Mouse (Mus musculus) intestine, embryonic 14.5 days (tissue): ENCODE data around the gene Bex4. TPM values are rescaled to one million over a fixed set of nuclear protein-coding genes. Genes with fewer than 3 reads are reported as not detected.
"Not testable (repeated sequence)": the region's sequence is repeated elsewhere in the genome, so short reads cannot be mapped to it uniquely, and the experiment has no call there.

Experiments used
- ATAC-seq: fragments of 200-750 bp; cut with Nextera tagmentation; replicated peaks from 2 replicates; pipeline ENCODE4 v1.8.0; 2017; ENCODE audit warnings: low read depth, moderate number of reproducible peaks, moderate TSS enrichment, moderate library complexity; ENCODE audit not compliant: low FRiP score, low TSS enrichment
- DNase-seq: peaks from one replicate; pipeline ENCODE4 v3.0.0-alpha.2; 2018; ENCODE audit warnings: low spot score
- H3K27ac ChIP-seq: fragments of 300-500 bp; sonication (generic); 2 replicates; pipeline ENCODE4 v1.5.1; 2014; ENCODE audit warnings: low read depth, mild to moderate bottlenecking, control low read depth
- H3K27me3 ChIP-seq: fragments of 300-500 bp; sonication (generic); replicated peaks from 2 replicates; pipeline ENCODE4 v1.6.1; 2014; ENCODE audit warnings: low read length, control low read depth; ENCODE audit not compliant: control insufficient read depth, insufficient read depth
- H3K36me3 ChIP-seq: fragments of 300-500 bp; sonication (generic); 2 replicates; pipeline ENCODE4 v1.6.1; 2014; ENCODE audit warnings: low read length, control low read depth; ENCODE audit not compliant: control insufficient read depth, insufficient read depth
- H3K4me1 ChIP-seq: fragments of 300-500 bp; sonication (generic); replicated peaks from 2 replicates; pipeline ENCODE4 v1.6.1; 2014; ENCODE audit warnings: low read length, control low read depth, mixed read lengths; ENCODE audit not compliant: control insufficient read depth, insufficient read depth
- H3K4me2 ChIP-seq: fragments of 300-500 bp; sonication (generic); 2 replicates; pipeline ENCODE4 v1.6.1; 2014; ENCODE audit warnings: low read length
- H3K4me3 ChIP-seq: fragments of 300-500 bp; sonication (generic); 2 replicates; pipeline ENCODE4 v1.5.1; 2014; ENCODE audit warnings: low read depth, low read length, control low read depth, mixed read lengths
- H3K9ac ChIP-seq: fragments of 300-500 bp; sonication (generic); 2 replicates; pipeline ENCODE4 v1.6.1; 2014; ENCODE audit warnings: mild to moderate bottlenecking, low read length
- H3K9me3 ChIP-seq: fragments of 300-500 bp; sonication (generic); 2 replicates; pipeline ENCODE4 v1.6.1; 2016; ENCODE audit warnings: low read length, control low read depth; ENCODE audit not compliant: control insufficient read depth
- WGBS: fragments of 180-500 bp; shearing (Covaris S2); extraction: QIAGEN DNeasy Blood & Tissue Kit; methylation state at CpG from one replicate; pipeline ENCODE4 v1.1.7; 2014; 5-methylcytosine and 5-hydroxymethylcytosine counted together
- polyA plus RNA-seq: library from polyadenylated mRNA; unstranded; fragments of >200 nt; fragmentation: Nextera tagmentation; extraction: Ambion mirVana; gene quantifications from 2 replicates; pipeline ENCODE4 v1.2.1, GENCODE M21; 2014

Gene Bex4
- polyA plus RNA-seq, 1 experiment from 2014 or later: 192 TPM

DNA sequence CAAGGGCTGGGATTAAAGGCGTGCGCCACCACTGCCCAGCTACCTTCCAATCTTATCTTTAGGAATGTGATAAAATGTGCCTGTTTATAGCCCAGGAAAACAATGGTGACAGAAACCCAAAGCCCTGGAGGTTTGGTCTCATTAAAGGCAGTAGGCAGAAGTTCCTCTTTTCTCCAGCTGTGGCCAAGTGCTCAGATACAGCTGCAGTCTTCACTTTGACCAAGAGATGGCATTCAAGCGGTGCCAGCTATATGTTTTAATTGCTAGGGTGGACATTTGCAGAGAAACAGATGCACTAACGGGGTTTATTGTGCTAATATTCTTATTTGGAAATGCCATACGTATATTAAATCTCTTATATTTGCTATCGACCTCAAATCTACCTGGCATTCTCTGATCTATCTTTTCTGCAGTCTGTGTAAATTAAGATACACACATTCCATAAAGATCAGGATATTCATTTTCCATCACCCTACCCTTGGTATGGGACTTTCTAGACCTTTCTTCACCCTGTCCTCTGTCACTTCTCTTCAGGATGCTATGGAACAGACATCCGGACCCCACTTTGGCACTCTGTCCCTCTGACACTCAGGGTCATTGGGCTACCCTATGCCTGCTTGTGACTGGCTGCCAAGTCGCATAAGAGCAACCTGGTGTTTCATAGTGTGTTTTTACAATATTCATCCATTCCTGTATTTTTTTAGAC lies 11.6 kb upstream of the Bex4 start:
- WGBS: 61% methylated on average over 8 of the region's 8 CpGs
- Histone ChIP-seq H3K36me3 (no peaks in the 10 kb centered on the region), H3K27me3 (no peaks in the 10 kb centered on the region), H3K4me2 (no peak overlapping the region), H3K4me3 (no peak overlapping the region), H3K4me1 (no peaks in the 10 kb centered on the region), H3K9ac (no peak overlapping the region), H3K27ac (no peak overlapping the region), H3K9me3 (no peaks in the 10 kb centered on the region)
- no peak for DNase-seq
- ATAC-seq: no peak

DNA sequence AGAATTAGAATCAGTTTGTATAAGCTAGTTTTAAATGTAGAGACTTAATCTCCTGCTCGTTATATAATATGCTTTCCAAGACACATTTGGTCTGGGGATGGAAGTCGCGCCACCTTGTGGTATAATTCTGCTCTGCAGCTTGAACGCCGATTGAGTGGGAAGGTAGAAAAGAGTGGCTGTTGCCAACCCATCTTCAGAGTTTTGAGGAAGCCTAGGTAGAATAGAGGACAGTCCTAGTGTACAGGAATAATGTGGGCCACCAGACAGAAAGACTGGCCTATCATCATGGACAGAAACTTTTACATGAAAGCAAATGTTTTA lies 11.1 kb upstream of the Bex4 start:
- no peaks in the 10 kb centered on the region for H3K4me1 ChIP-seq
- no peak overlapping the region for H3K27ac ChIP-seq
- no peak overlapping the region for H3K9ac ChIP-seq
- DNase-seq (peak; percentile 84), ATAC-seq (no peak)
- no peaks in the 10 kb centered on the region for H3K27me3 ChIP-seq
- no peaks in the 10 kb centered on the region for H3K9me3 ChIP-seq
- no peaks in the 10 kb centered on the region for H3K36me3 ChIP-seq
- WGBS: 14% methylated on average over 5 of the region's 5 CpGs
- no peak overlapping the region for H3K4me2 ChIP-seq
- H3K4me3 ChIP-seq: no peak overlapping the region

DNA sequence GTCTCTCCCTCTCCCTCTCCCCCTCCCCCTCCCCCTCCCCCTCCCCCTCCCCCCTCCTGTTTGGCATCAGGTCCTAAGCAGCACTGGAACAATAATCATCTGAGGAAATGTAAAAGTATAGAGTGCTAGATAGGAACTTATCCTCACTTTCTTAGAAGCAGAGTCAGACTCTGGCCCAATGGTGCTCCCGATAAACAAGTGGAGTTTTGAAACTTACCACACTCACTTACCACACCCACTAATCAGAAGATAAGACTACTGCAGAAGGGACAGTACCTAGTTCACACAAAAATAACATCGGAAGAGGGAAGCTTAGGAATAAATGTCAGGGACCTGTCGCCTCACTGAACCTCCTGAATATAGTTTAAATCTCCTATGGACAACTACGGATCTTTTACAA lies 3.2 kb upstream of the Bex4 start:
- Histone ChIP-seq H3K9me3 (no peaks in the 10 kb centered on the region), H3K27me3 (no peaks in the 10 kb centered on the region), H3K9ac (no peak overlapping the region), H3K27ac (no peak overlapping the region), H3K4me3 (no peak overlapping the region), H3K4me1 (no peaks in the 10 kb centered on the region), H3K36me3 (no peaks in the 10 kb centered on the region), H3K4me2 (no peak overlapping the region)
- no peak for ATAC-seq
- DNase-seq: no peak
- 79% methylated on average over 4 of the region's 4 CpGs for WGBS

DNA sequence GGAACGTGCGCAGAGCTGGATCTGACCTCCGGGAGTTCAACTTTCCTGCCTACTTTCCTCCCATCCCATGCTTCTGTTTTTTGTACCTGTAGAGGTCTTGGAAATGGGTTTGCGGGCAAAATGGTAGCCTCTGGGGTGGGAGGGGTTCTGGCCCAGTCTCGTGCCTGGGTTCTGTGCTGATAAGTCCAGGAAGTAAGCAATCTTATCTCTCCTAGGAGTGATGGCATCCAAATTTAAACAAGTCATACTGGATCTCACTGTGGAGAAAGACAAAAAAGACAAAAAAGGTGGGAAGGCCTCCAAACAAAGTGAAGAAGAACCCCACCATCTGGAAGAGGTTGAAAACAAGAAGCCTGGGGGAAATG lies 826 bp downstream of the Bex4 start:
- not testable (repeated sequence) for H3K27ac ChIP-seq, H3K9ac ChIP-seq, H3K4me1 ChIP-seq, DNase-seq, H3K36me3 ChIP-seq, H3K27me3 ChIP-seq, H3K9me3 ChIP-seq, ATAC-seq
- H3K4me2 ChIP-seq: peak overlapping the region; percentile 30
- WGBS: 14% methylated on average over 4 of the region's 5 CpGs
- H3K4me3 ChIP-seq: peak overlapping the region; percentile 24

DNA sequence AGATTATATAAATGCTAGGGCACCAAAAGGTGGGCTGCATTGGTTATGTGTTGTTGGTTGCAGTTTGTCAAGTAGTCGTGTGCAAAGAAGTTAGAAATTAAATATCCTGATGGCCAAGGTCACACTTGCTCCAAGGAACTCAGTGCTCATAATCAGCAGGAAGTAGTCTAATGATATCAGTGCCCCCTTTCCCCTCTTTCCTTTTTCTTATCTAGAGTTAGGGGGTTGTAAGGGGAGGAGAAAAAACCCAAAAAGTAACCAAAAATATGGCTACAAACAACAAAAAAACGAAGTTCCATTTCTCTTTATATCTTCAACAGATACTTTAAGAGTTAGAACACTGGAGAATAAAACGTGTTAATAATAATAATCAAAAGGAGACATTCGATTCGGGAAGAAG lies 2.6 kb downstream of the Bex4 start:
- Histone ChIP-seq H3K4me3 (no peak overlapping the region), H3K9me3 (no peaks in the 10 kb centered on the region), H3K4me1 (no peaks in the 10 kb centered on the region), H3K36me3 (no peaks in the 10 kb centered on the region), H3K27ac (no peak overlapping the region), H3K27me3 (no peaks in the 10 kb centered on the region), H3K4me2 (no peak overlapping the region), H3K9ac (no peak overlapping the region)
- WGBS: 83% methylated on average over 5 of the region's 5 CpGs
- ATAC-seq (no peak), DNase-seq (no peak)

DNA sequence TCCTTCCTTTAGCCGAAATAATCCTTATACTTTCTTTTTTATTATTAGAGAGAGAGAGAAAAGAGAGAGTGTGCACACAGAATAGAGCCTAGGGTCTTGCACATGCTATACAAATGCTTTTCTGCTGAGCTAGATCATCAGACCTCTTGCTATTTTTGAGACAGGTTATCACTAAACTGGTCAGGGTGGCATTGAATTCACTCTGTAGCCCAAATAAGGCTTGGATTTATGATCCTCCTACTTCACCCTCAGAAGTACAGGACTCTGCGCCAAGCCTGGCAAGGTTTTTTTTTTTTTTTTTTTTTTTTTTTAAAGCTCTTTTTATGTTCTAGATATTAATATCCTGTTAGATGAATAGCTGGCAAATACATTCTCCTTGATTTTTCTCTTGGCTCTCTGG lies 4.9 kb downstream of the Bex4 start:
- H3K36me3 ChIP-seq: no peaks in the 10 kb centered on the region
- 73% methylated on average over 2 of the region's 2 CpGs for WGBS

DNA sequence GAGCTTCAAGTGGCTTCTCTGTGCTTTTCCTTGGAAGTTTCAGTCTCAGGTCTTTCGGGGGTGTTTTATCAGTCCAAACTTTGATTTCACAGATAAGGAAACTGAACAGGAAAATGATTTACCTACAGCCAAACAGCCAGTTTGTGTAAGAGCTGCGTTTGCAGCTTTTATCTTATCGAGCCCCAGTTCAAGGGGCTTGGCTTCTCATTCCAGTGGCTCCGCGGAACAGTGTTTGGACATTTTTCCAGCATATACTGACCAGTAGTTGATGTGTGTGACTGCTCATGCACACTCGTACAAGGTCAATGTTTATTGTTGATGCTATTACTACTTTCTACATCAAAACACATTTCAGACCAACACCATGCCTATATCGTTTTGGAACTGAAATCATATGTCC lies 5.4 kb downstream of the Bex4 start:
- DNase-seq: no peak
- H3K9ac ChIP-seq: no peak overlapping the region
- no peak overlapping the region for H3K27ac ChIP-seq
- no peak for ATAC-seq
- H3K4me1 ChIP-seq: no peaks in the 10 kb centered on the region
- no peaks in the 10 kb centered on the region for H3K36me3 ChIP-seq
- 34% methylated on average over 7 of the region's 7 CpGs for WGBS
- H3K4me2 ChIP-seq: peak overlapping the region; percentile 11; the same call in 1 of the 2 replicates
- H3K27me3 ChIP-seq: no peaks in the 10 kb centered on the region
- H3K9me3 ChIP-seq: no peaks in the 10 kb centered on the region
- H3K4me3 ChIP-seq: no peak overlapping the region

More for the DNA sequence above, 4.9 kb downstream of the Bex4 start:
- ATAC-seq: no peak
- Histone ChIP-seq H3K4me2 (no peak overlapping the region), H3K4me3 (no peak overlapping the region), H3K4me1 (no peaks in the 10 kb centered on the region), H3K9ac (no peak overlapping the region), H3K27ac (no peak overlapping the region), H3K9me3 (no peaks in the 10 kb centered on the region), H3K27me3 (no peaks in the 10 kb centered on the region)
- no peak for DNase-seq

DNA sequence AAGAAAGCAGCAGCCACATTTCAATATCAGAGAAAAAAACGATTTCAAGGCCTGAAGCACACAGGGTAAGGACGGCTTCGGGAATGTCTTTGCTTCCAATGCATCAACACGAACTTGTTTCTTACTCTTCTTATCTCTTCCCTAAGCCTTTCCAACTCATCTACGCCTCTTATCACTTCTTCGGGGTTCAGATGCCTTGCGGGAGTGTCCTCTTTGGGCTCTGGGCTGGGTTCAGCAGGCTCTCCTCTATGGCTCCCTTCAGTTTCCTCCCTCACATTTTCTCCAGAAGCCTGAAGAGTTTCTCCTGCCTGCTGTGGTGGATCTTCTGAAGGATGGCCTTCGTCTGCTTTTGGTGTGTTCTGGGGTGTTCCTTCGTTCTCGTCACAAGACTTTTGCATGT lies 31.8 kb downstream of the Bex4 start:
- Histone ChIP-seq H3K36me3 (no peaks in the 10 kb centered on the region), H3K27ac (no peak overlapping the region), H3K27me3 (no peaks in the 10 kb centered on the region), H3K4me3 (peak overlapping the region; percentile 63), H3K9ac (peak overlapping the region; percentile 25; the same call in 1 of the 2 replicates), H3K4me1 (no peaks in the 10 kb centered on the region), H3K4me2 (peak overlapping the region; percentile 55), H3K9me3 (no peaks in the 10 kb centered on the region)
- 29% methylated on average over 10 of the region's 10 CpGs for WGBS
- no peak for DNase-seq
- no peak for ATAC-seq
